Mouse (Mus musculus) forebrain, embryonic 14.5 days (tissue): ENCODE measurements at regions not wholly inside any gene's neighbourhood (a gene's known extent, or its start where the extent isn't known, plus 50 kb on each side); places are given as distances from the start of the nearest gene placed in this dataset.

Experiments used
- ATAC-seq: fragments of 200-750 bp; cut with Nextera tagmentation; 2 replicates; pipeline ENCODE4 v1.8.0; 2017; ENCODE audit warnings: mild to moderate bottlenecking, moderate library complexity
- DNase-seq: peaks from one replicate; pipeline ENCODE4 v3.0.0-alpha.2; 2015; ENCODE audit warnings: low spot score
- H3K27ac ChIP-seq: fragments of 300-500 bp; sonication (generic); 2 replicates; pipeline ENCODE4 v1.5.1; 2014; ENCODE audit warnings: low read depth, mild to moderate bottlenecking, control low read depth, low read length, moderate library complexity
- H3K27me3 ChIP-seq: fragments of 300-500 bp; sonication (generic); replicated peaks from 2 replicates; pipeline ENCODE4 v1.6.1; 2014; ENCODE audit warnings: low read length, control low read depth, mixed read lengths; ENCODE audit not compliant: control insufficient read depth, insufficient read depth
- H3K36me3 ChIP-seq: fragments of 300-500 bp; sonication (generic); 2 replicates; pipeline ENCODE4 v1.6.1; 2014; ENCODE audit warnings: low read length, control low read depth; ENCODE audit not compliant: control insufficient read depth, insufficient read depth
- H3K4me1 ChIP-seq: fragments of 300-500 bp; sonication (generic); 2 replicates; pipeline ENCODE4 v1.6.1; 2014; ENCODE audit warnings: antibody characterized with exemption, low read length, control low read depth; ENCODE audit not compliant: control insufficient read depth, insufficient read depth
- H3K4me2 ChIP-seq: fragments of 300-500 bp; sonication (generic); 2 replicates; pipeline ENCODE4 v1.6.1; 2014; ENCODE audit warnings: mild to moderate bottlenecking, control low read depth, low read length
- H3K4me3 ChIP-seq: fragments of 300-500 bp; sonication (generic); 2 replicates; pipeline ENCODE4 v1.5.1; 2014; ENCODE audit warnings: low read depth, low read length, control low read depth
- H3K9ac ChIP-seq: fragments of 300-500 bp; sonication (generic); 2 replicates; pipeline ENCODE4 v1.6.1; 2014; ENCODE audit warnings: mild to moderate bottlenecking, low read length, control low read depth, moderate library complexity
- H3K9me3 ChIP-seq: fragments of 300-500 bp; sonication (generic); replicated peaks from 2 replicates; pipeline ENCODE4 v1.6.1; 2016; ENCODE audit warnings: low read length, control low read depth, mixed read lengths; ENCODE audit not compliant: control insufficient read depth
- WGBS: fragments of 180-500 bp; shearing (Covaris S2); extraction: QIAGEN DNeasy Blood & Tissue Kit; methylation state at CpG from one replicate; pipeline ENCODE4 v1.1.7; 2014; 5-methylcytosine and 5-hydroxymethylcytosine counted together

DNA sequence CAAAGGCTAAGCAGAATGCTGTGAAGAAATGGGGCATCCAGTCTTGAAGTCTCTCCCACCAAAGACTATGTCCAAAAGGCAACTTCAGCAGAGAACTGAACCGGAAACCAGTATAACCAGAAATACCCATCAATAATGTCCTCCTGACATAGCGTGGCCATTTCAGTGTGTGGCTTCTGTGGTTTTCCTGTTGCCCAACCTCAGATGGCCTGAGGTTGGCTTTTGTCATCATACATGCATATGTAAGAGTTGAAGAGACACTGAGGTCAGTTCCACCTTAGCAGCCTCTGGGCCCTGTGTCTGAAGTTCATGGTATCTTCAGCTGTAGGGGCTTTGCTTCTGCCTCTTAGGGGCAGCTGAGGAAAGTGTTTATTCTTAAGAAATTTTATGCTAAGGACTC, 98.1 kb upstream of the Rbm19 start:
- H3K4me1 ChIP-seq: no peaks in the 10 kb centered on the region
- no peak overlapping the region for H3K9ac ChIP-seq
- H3K27ac ChIP-seq: no peak overlapping the region
- ATAC-seq (no peak), DNase-seq (no peak)
- WGBS: 92% methylated on average over 2 of the region's 2 CpGs
- H3K9me3 ChIP-seq: no peaks in the 10 kb centered on the region
- no peak overlapping the region for H3K4me3 ChIP-seq
- H3K27me3 ChIP-seq: no peaks in the 10 kb centered on the region
- H3K4me2 ChIP-seq: no peak overlapping the region
- H3K36me3 ChIP-seq: no peaks in the 10 kb centered on the region

DNA sequence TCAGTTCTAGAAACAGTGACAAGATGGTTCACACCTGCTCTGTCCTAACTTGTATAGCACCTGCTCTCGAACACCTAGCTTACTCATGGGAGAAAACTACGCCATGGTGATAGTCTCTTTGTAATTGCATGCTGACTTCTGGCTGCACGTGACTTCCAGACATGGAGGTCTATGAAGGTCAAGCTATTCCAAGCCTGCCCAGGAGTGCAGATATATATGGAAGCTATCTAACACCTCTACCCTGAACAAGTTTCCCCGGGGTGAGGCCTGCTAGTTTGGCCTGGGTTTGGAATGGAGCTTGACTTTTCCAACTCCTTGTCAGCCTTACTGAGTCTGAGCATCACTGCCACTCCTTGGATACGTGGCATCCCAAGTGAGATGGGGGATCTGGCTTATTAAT, 95.5 kb upstream of the Rbm19 start:
- Histone ChIP-seq H3K36me3 (no peaks in the 10 kb centered on the region), H3K27me3 (no peaks in the 10 kb centered on the region), H3K4me3 (no peak overlapping the region), H3K27ac (no peak overlapping the region), H3K9me3 (no peaks in the 10 kb centered on the region), H3K4me2 (no peak overlapping the region), H3K4me1 (peaks cover 8% of the 10 kb centered on the region), H3K9ac (no peak overlapping the region)
- ATAC-seq (no peak), DNase-seq (no peak)
- 88% methylated on average over 5 of the region's 5 CpGs for WGBS

DNA sequence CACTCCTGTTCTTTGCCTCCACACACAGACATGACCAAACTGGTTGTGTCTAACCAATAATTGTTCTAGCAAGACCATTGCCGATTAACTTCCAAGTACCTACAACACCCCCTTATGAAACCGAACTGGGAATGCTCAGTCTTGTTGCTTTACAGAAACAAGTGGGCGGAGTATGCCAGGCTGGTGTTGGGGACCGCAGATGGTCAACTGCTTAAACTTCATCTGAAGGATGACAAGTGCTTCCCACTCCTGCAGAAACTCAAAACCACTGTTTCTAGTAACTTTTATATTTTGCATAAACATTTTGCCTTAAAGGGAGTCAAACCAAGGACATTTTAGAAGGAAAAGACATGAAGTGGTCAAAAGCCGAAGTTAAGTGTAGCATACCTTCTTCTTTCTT, 94.0 kb upstream of the Rbm19 start:
- no peak overlapping the region for H3K4me2 ChIP-seq
- H3K9ac ChIP-seq: no peak overlapping the region
- no peaks in the 10 kb centered on the region for H3K36me3 ChIP-seq
- WGBS: 98% methylated on average over 5 of the region's 5 CpGs
- peaks cover 8% of the 10 kb centered on the region for H3K4me1 ChIP-seq
- no peaks in the 10 kb centered on the region for H3K9me3 ChIP-seq
- H3K27me3 ChIP-seq: no peaks in the 10 kb centered on the region
- no peak overlapping the region for H3K4me3 ChIP-seq
- ATAC-seq (no peak), DNase-seq (no peak)
- no peak overlapping the region for H3K27ac ChIP-seq

DNA sequence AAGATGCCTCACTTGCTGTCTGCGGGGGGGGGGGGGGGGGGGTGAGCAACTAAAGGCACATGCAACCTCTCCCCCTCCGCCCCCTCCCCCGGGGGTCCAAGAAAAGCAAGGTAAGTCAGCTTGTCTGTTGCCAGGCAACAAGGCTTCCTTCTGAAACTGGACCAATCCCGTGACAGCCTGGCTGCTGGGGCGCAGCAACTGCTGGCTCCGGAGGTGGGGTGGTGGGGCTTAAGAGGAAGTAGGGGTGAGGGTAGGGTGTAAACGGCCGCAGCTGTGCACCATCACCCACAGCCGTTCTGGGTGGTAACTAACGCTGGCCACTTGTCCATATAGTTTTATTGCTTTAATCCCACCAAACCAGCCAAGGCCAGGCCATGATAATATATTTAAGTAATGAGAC, 92.2 kb upstream of the Rbm19 start:
- H3K4me2 ChIP-seq: peak overlapping the region; percentile 25
- no peak overlapping the region for H3K4me3 ChIP-seq
- no peaks in the 10 kb centered on the region for H3K9me3 ChIP-seq
- no peaks in the 10 kb centered on the region for H3K27me3 ChIP-seq
- peak; percentile 32 for ATAC-seq
- H3K4me1 ChIP-seq: peaks cover 8% of the 10 kb centered on the region
- peak; percentile 80 for DNase-seq
- H3K36me3 ChIP-seq: no peaks in the 10 kb centered on the region
- no peak overlapping the region for H3K27ac ChIP-seq
- 5% methylated on average over 9 of the region's 10 CpGs for WGBS
- H3K9ac ChIP-seq: no peak overlapping the region; the same call in 1 of the 2 replicates

DNA sequence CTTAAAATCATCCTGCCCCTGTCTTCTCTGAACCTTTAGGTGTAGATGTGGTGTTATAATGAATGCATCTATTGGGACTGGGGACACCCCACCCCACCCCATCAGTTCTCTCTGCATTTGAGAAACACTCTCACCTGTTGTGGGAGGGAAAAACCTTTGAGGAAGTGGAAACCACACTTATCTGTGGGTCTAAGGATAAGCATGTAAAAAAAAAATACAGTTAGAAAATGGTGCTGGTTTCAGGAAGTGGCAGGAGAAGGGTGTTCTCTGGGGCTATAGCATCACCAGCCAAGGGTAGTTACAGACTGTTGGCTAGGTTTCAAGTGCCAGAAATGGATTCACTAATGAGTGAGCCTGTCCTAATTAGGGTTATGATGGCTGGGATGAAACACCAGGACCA, 91.1 kb upstream of the Rbm19 start:
- peak; percentile 14 for DNase-seq
- no peak for ATAC-seq
- no peak overlapping the region for H3K4me2 ChIP-seq
- no peak overlapping the region for H3K9ac ChIP-seq
- H3K4me1 ChIP-seq: peaks cover 8% of the 10 kb centered on the region
- H3K27me3 ChIP-seq: no peaks in the 10 kb centered on the region
- H3K4me3 ChIP-seq: no peak overlapping the region
- H3K9me3 ChIP-seq: no peaks in the 10 kb centered on the region
- no peaks in the 10 kb centered on the region for H3K36me3 ChIP-seq
- no peak overlapping the region for H3K27ac ChIP-seq

DNA sequence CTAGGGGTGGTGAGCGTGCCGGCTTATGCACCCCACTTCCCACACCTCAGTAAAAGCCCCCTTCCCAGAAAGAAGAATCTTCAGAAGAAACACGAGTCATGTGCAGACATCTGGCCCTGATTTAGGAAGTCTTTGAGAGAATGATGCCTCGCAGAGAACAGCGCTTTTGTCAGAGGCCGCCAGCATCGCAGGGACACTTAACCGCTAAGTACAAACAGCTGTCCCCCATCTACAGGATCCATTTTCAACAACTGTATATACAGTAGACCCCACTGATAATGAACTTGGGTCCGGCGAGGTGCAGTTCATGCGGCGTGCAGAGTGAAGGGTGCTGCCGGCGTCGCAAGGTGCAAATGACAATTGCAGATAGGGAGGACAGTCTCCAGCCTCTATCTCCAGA, 85.4 kb upstream of the Rbm19 start:
- H3K9ac ChIP-seq: no peak overlapping the region
- 94% methylated on average over 15 of the region's 15 CpGs for WGBS
- no peaks in the 10 kb centered on the region for H3K4me1 ChIP-seq
- no peak for DNase-seq
- no peak overlapping the region for H3K4me3 ChIP-seq
- no peak overlapping the region for H3K4me2 ChIP-seq
- H3K27me3 ChIP-seq: no peaks in the 10 kb centered on the region
- no peak overlapping the region for H3K27ac ChIP-seq
- no peaks in the 10 kb centered on the region for H3K9me3 ChIP-seq
- H3K36me3 ChIP-seq: no peaks in the 10 kb centered on the region
- no peak for ATAC-seq

DNA sequence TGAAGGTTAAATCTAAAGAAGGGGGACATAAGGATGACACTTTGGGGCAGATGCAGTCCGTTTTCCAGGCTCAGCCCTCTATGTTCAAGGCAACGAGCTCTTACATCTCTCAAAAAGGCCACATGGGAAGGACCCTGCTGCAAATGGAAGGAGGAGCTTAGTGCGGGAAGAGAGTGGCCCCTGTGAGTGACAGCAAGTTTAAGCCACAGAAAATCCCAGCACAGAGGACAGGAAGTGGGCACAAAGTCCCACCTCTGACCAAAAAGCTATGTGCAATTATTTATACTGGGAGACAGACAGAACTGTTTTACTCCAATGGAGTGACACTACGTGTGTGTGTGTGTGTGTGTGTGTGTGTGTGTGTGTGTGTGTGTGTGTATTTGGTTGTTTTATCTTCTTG, 84.7 kb upstream of the Rbm19 start:
- no peak overlapping the region for H3K27ac ChIP-seq
- ATAC-seq (no peak), DNase-seq (no peak)
- no peaks in the 10 kb centered on the region for H3K27me3 ChIP-seq
- 69% methylated on average over 4 of the region's 4 CpGs for WGBS
- H3K4me2 ChIP-seq: no peak overlapping the region
- H3K4me3 ChIP-seq: no peak overlapping the region
- H3K9me3 ChIP-seq: no peaks in the 10 kb centered on the region
- H3K4me1 ChIP-seq: no peaks in the 10 kb centered on the region
- H3K9ac ChIP-seq: no peak overlapping the region
- no peaks in the 10 kb centered on the region for H3K36me3 ChIP-seq

DNA sequence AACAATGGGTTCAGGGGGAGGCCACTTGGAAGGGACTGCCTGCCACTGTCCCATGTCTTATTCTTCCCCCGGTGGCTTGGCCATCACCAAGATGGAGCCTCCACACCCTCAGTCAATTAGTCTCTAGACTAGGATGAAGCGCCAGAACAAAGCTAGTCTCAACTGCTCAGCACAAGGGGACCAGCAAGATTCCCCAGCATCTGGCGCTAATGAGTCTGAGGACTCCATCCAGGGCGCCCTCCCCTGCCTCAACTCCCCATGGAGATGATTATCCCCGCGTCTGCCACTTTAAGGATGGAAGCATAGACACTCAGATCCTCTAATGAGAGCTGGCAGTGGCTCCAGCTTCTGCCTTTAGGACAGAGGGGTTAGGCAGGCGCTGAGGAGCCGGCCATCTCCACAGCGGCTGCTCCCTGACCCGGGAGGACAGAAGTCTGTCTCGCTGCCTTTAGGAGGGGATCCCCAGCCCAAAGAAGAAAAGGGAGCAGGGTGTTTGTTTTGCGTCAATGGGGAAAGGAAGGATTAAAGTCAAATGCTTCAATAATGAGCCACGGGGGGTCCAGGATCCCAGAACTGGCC, 81.7 kb upstream of the Rbm19 start:
- H3K4me3 ChIP-seq: no peak overlapping the region

DNA sequence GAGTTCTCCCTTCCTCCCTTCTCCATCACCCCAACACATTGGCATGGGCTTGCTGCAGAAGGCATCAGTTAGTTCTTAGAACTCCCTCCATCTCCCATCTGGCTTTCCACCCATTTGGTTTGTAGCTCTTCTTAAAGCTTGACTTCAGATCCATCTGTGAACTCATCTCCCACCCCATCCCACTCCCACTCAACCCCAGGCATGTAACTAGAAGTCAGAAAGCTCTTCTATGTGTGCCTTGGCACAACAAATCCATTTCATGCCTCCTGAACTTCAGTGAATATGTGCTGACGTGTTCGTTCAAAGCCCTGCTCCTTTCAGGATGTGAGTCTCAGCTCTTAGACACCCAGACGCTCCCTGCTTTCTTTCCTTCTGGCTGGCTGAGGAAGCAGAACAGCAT, 81.0 kb upstream of the Rbm19 start:
- no peak overlapping the region for H3K27ac ChIP-seq
- ATAC-seq: no peak
- no peak overlapping the region for H3K4me2 ChIP-seq
- no peaks in the 10 kb centered on the region for H3K27me3 ChIP-seq
- H3K4me3 ChIP-seq: no peak overlapping the region
- 85% methylated on average over 3 of the region's 3 CpGs for WGBS
- no peaks in the 10 kb centered on the region for H3K36me3 ChIP-seq
- no peak for DNase-seq
- H3K4me1 ChIP-seq: no peaks in the 10 kb centered on the region
- no peak overlapping the region for H3K9ac ChIP-seq
- no peaks in the 10 kb centered on the region for H3K9me3 ChIP-seq

More for the DNA sequence above, 81.7 kb upstream of the Rbm19 start:
- Histone ChIP-seq H3K27ac (no peak overlapping the region), H3K4me2 (no peak overlapping the region), H3K9me3 (no peaks in the 10 kb centered on the region), H3K36me3 (no peaks in the 10 kb centered on the region), H3K4me1 (no peaks in the 10 kb centered on the region), H3K27me3 (no peaks in the 10 kb centered on the region), H3K9ac (no peak overlapping the region)
- DNase-seq: no peak
- ATAC-seq: no peak
- 3% methylated on average over 13 of the region's 13 CpGs for WGBS
